Mouse (Mus musculus): Measurements from ENCODE around the gene Ly6g6f. TPM values are rescaled to one million over a fixed set of nuclear protein-coding genes. Genes with fewer than 3 reads are reported as not detected.
A peak's percentile ranks its signal among the peaks of the same experiment; 100 is the strongest.

Ly6g6f gene
- total and polyA plus RNA-seq, 3 experiments = 0.88 to 3.0 TPM; not detected in 1

DNA sequence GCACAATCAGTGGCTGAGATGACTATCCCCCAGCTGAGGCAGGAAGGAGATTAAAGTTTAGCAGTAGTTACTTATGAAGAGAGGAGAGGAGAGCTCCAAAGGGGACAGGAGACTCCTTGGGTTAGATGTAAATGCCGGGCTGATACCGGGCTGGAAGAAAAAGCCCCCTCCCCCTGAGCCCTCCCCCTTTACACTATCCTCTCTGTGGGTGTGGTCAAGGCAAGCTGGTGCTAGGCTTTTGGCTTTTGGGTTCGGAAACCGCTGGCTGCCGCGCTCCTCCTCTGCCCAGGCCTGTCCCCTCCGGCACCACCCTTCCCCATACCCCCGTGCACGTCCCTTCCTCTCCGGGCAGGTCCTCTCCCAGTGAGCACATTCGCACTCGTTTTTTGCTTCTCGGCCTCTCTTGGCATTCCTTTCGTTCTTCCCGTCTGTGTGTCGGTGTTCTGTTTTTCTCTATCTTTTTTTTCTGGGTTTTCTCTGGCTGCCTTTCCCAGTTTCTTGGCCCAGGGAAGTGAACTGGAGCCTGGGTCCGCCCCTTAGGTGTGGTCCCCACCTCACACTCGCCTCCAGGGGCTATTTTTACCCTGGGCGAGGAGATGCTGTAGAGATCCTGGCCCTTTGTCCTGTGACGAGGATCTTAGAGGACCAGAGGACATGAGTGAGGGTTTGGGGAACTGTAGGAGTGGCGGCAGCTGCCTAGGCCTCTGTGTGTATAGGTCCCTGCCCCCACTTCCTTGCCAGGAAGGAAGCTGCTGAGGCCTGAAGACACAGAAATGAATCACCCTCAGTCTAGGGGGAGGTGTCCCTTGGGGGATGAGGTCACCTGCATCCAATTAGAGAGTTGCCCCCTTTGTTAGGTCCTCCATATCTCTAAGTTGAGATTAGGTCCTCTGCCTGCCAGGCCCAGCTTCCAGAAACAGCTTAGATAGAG lies 34.0 kb downstream of the Ly6g6f start (continued):
- TF ChIP-seq HCFC1 (IDR thresholded peaks at IDR 0.05; ENCODE audit: low read depth, low read length) (peak; percentile 78), MXI1 (IDR thresholded peaks at IDR 0.05; ENCODE audit: low read depth, low read length) (peak; percentile 62; the same call in 1 of the 2 replicates), ZC3H11A (IDR thresholded peaks at IDR 0.05; ENCODE audit: low read depth, low read length) (0 out of 2 replicates have a peak, but pooled peaks have one; percentile 16), UBTF (IDR thresholded peaks at IDR 0.05; ENCODE audit: borderline replicate concordance, insufficient read depth, low read depth, low read length) (no peak), MAX (IDR thresholded peaks at IDR 0.05; ENCODE audit: low read length) (no peak)

GRCm38 (mm10) chr17:35050126-35050750 lies 35.2 kb downstream of the Ly6g6f start:
- Histone ChIP-seq H3K79me2 (ENCODE audit: control insufficient read depth, insufficient read depth, low read length, poor library complexity) (peaks cover 42% of the 10 kb centered on the region), H3K4me1 (ENCODE audit: control insufficient read depth in 1 of 2, insufficient read depth in 2 of 2, low read length in 2 of 2) (peaks cover 3 to 34% of the 10 kb centered on the region in 2 experiments; a peak in 3 of 4 replicates), H3K4me3 (ENCODE audit: control insufficient read depth in 1 of 2, insufficient read depth in 1 of 2, low read depth in 2 of 2, low read length in 2 of 2) (peak overlapping the region; percentile 76 to 87), H3K9me3 (replicated peaks; ENCODE audit: insufficient read depth, low read length) (no peaks in the 10 kb centered on the region), H3K27me3 (ENCODE audit: control insufficient read depth in 1 of 2, insufficient read depth in 2 of 2, low read length in 2 of 2) (no peaks in the 10 kb centered on the region), H3K36me3 (ENCODE audit: control insufficient read depth in 1 of 2, insufficient read depth in 2 of 2, low read length in 2 of 2) (peaks cover 4 to 28% of the 10 kb centered on the region in 2 experiments), H3K27ac (ENCODE audit: control insufficient read depth, low read depth, low read length) (peak overlapping the region; percentile 97), H3K9ac (ENCODE audit: control insufficient read depth, low read depth, low read length, poor library complexity, severe bottlenecking) (peak overlapping the region; percentile 90)
- DNase-seq (ENCODE audit: low read depth, low spot score) = peak; percentile 87
- TF ChIP-seq TBP (IDR thresholded peaks at IDR 0.05; ENCODE audit: low read depth, low read length) = no peak
- TF ChIP-seq ZMIZ1 (IDR thresholded peaks at IDR 0.05; ENCODE audit: low read depth, low read length) = 0 out of 2 replicates have a peak, but pooled peaks have one; percentile 15
- TF ChIP-seq ETS1 (IDR thresholded peaks at IDR 0.05; ENCODE audit: low read depth, low read length) = peak; percentile 17; the same call in 1 of the 2 replicates
- TF ChIP-seq ELF1 (IDR thresholded peaks at IDR 0.05; ENCODE audit: low read depth, low read length) = peak; percentile 84
- 0 out of 2 replicates have a peak, but pooled peaks have one; percentile 47 for TF ChIP-seq UBTF (IDR thresholded peaks at IDR 0.05; ENCODE audit: borderline replicate concordance, insufficient read depth, low read depth, low read length)
- peak; percentile 57 for TF ChIP-seq NELFE (IDR thresholded peaks at IDR 0.05; ENCODE audit: low read depth, low read length)
- no peak for TF ChIP-seq GABPA (IDR thresholded peaks at IDR 0.05; ENCODE audit: low read depth, low read length)
- no peak for TF ChIP-seq MYB (IDR thresholded peaks at IDR 0.05; ENCODE audit: low read depth, low read length)
- TF ChIP-seq ZC3H11A (IDR thresholded peaks at IDR 0.05; ENCODE audit: low read depth, low read length) = no peak
- TF ChIP-seq MXI1 (IDR thresholded peaks at IDR 0.05; ENCODE audit: low read depth, low read length) = no peak
- TF ChIP-seq CTCF (IDR thresholded peaks at IDR 0.05 in 2 of 3, conservative IDR thresholded peaks at IDR 0.05 in 1 of 3; ENCODE audit: control insufficient read depth in 1 of 3, insufficient read depth in 1 of 3, low read depth in 2 of 3, low read length in 3 of 3, poor library complexity in 1 of 3, severe bottlenecking in 1 of 3) = no peak
- TF ChIP-seq CHD2 (IDR thresholded peaks at IDR 0.05; ENCODE audit: low read length) = no peak
- 0 out of 4 replicates have a peak, but pooled peaks of 1 of the 2 experiments have one; percentile 3 for TF ChIP-seq EP300 (IDR thresholded peaks at IDR 0.05; ENCODE audit: low read depth in 1 of 2, low read length in 2 of 2)
- no peak for TF ChIP-seq KAT2A (conservative IDR thresholded peaks at IDR 0.05; ENCODE audit: low read depth, low read length)
- peak; percentile 66 for TF ChIP-seq MAZ (IDR thresholded peaks at IDR 0.05; ENCODE audit: low read depth, low read length)
- no peak for TF ChIP-seq POLR2AphosphoS5 (IDR thresholded peaks at IDR 0.05; ENCODE audit: borderline replicate concordance, low read depth, low read length)
- TF ChIP-seq HCFC1 (IDR thresholded peaks at IDR 0.05; ENCODE audit: low read depth, low read length) = peak; percentile 51; the same call in 1 of the 2 replicates
- peak; percentile 60 to 69; a peak in 2 of 4 replicates for TF ChIP-seq POLR2A (IDR thresholded peaks at IDR 0.05; ENCODE audit: control insufficient read depth in 1 of 2, insufficient read depth in 1 of 2, low read depth in 1 of 2, low read length in 2 of 2, poor library complexity in 1 of 2)
- TF ChIP-seq MYC (IDR thresholded peaks at IDR 0.05; ENCODE audit: low read depth, low read length) = no peak
- TF ChIP-seq TCF12 (IDR thresholded peaks at IDR 0.05; ENCODE audit: low read depth, low read length) = no peak
- no peak for TF ChIP-seq SMC3 (IDR thresholded peaks at IDR 0.05; ENCODE audit: low read depth, low read length)
- TF ChIP-seq MAFK (IDR thresholded peaks at IDR 0.05; ENCODE audit: borderline replicate concordance, low read depth, low read length) = no peak
- peak; percentile 19 for TF ChIP-seq SIN3A (IDR thresholded peaks at IDR 0.05; ENCODE audit: low read length)
- TF ChIP-seq BHLHE40 (IDR thresholded peaks at IDR 0.05; ENCODE audit: borderline replicate concordance, low read depth, low read length) = no peak
- TF ChIP-seq CHD1 (IDR thresholded peaks at IDR 0.05; ENCODE audit: low read depth, low read length) = no peak
